Mouse (Mus musculus) WW6 (cell line): ENCODE results near the gene Prox1.

ENCODE experiments used
- DNase-seq: peaks from one replicate; pipeline ENCODE4 v3.0.0-alpha.2; 2013; ENCODE audit warnings: low read depth, low spot score

Gene Prox1

DNA sequence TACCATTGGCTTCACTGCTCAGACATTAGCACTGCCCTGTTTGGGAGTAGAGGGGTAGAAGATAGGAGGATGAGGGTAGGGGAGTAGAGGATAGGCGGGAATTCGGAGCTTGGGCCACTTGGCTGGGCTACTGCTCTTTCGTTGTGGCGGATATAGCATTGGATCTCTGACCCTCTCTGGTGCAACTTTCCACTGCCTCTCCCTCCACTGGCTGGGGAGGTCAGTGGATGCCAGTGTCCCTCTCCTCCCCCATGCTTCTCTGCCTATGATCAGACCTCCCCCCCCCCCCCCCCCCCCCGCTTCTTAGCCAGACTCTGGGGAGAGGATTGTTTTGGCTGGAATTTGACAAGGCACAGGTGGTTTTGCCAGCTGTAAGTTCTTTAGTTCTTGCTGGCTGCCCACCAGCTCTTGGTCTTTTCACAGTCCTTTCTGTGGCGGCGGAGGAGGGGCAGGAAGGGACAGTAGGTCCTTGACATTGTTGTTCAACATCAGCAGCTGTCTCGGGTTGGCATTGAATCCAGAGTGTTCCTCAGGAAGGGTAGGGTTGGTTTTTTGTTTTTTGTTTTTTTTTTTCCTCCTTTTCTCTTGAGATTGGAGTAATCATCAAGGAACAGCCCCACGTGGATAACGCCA lies 90.8 kb downstream of the Prox1 start:
- no peak for DNase-seq

DNA sequence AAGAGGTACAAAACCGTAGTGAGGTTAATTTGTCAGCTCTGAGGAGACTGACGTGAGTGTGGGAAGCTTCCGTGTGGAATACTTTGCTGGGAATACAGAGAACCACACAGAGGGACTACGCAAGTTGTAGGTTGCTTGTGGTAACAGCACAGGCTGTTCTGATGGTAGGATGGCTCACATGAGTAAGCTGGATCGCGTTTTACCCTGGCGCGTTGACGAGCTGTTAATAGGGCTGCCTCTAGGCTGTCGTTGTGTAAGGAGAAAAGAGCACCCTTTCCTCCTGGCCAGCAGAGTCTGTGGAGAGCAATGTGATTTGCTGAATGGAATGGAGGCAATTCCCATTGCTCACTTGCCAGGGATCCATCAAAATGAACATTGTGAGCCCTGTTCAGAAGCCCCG lies 93.9 kb downstream of the Prox1 start:
- no peak for DNase-seq
